Mouse (Mus musculus): Measurements from ENCODE around the gene Lin7b.
A peak's percentile ranks its signal among the peaks of the same experiment; 100 is the strongest.

DNA sequence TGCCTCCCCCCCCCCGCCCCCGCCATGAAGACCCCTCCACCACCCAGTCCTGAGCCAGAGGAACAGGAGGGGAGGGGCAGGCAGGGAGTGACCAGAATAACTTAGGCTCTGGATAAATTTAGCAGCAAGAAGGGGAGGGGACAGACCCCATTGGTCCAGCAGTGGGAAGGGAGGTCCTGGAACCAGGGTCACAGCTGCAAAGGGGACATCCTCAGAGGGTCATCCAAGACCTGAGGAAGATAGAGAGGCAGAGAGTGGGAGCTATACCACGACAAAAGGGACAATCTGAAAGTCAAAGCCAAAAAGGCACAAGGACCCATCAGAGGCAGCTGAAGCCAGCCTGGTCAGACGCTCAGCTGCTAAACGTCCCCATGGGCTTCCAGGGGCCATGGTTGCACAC, 35.3 kb downstream of the Lin7b start, which contains the start of gene Hrc:
- TF ChIP-seq POLR2A (IDR thresholded peaks at IDR 0.05; ENCODE audit: insufficient read depth, low read depth, low read length) (peak; percentile 81), CTCF (IDR thresholded peaks at IDR 0.05) (no peak)

Measured in heart, adult 2 months (tissue).